Mouse (Mus musculus) kidney, embryonic 14.5 days (tissue): ENCODE results near the gene Sbk2. TPM values are rescaled to one million over a fixed set of nuclear protein-coding genes. Genes with fewer than 3 reads are reported as not detected.
A peak's percentile ranks its signal among the peaks of the same experiment; 100 is the strongest.

Source experiments
- ATAC-seq: fragments of 200-750 bp; cut with Nextera tagmentation; 2 replicates; pipeline ENCODE4 v1.8.0; 2017; ENCODE audit warnings: moderate number of reproducible peaks, mild to moderate bottlenecking, moderate TSS enrichment, moderate library complexity; ENCODE audit not compliant: low FRiP score, low TSS enrichment
- H3K27ac ChIP-seq: fragments of 300-500 bp; sonication (generic); 2 replicates; pipeline ENCODE4 v1.5.1; 2014; ENCODE audit warnings: low read depth, mild to moderate bottlenecking, low read length, moderate library complexity, mixed read lengths
- H3K27me3 ChIP-seq: fragments of 300-500 bp; sonication (generic); 2 replicates; pipeline ENCODE4 v1.6.1; 2014; ENCODE audit warnings: mild to moderate bottlenecking, low read length; ENCODE audit not compliant: control insufficient read depth, insufficient read depth
- H3K36me3 ChIP-seq: fragments of 300-500 bp; sonication (generic); 2 replicates; pipeline ENCODE4 v1.6.1; 2014; ENCODE audit warnings: low read length, mixed read lengths; ENCODE audit not compliant: control insufficient read depth, insufficient read depth
- H3K4me1 ChIP-seq: fragments of 300-500 bp; sonication (generic); 2 replicates; pipeline ENCODE4 v1.6.1; 2014; ENCODE audit warnings: low read length, mixed read lengths; ENCODE audit not compliant: control insufficient read depth, insufficient read depth
- H3K4me2 ChIP-seq: fragments of 300-500 bp; sonication (generic); replicated peaks from 2 replicates; pipeline ENCODE4 v1.6.1; 2014; ENCODE audit warnings: low read depth, mild to moderate bottlenecking, low read length
- H3K4me3 ChIP-seq: fragments of 300-500 bp; sonication (generic); 2 replicates; pipeline ENCODE4 v1.5.1; 2014; ENCODE audit warnings: mild to moderate bottlenecking, low read length
- H3K9ac ChIP-seq: fragments of 300-500 bp; sonication (generic); 2 replicates; pipeline ENCODE4 v1.6.1; 2014; ENCODE audit warnings: low read depth, mild to moderate bottlenecking, low read length, moderate library complexity
- H3K9me3 ChIP-seq: fragments of 300-500 bp; sonication (generic); 2 replicates; pipeline ENCODE4 v1.6.1; 2016; ENCODE audit warnings: low read length; ENCODE audit not compliant: control insufficient read depth
- WGBS: fragments of 180-500 bp; shearing (Covaris S2); extraction: QIAGEN DNeasy Blood & Tissue Kit; methylation state at CpG from one replicate; pipeline ENCODE4 v1.1.7; 2014; 5-methylcytosine and 5-hydroxymethylcytosine counted together
- polyA plus RNA-seq: library from polyadenylated mRNA; unstranded; fragments of >200 nt; fragmentation: Nextera tagmentation; extraction: Ambion mirVana; gene quantifications from 2 replicates; pipeline ENCODE4 v1.2.1, GENCODE M21; 2014

Sbk2 gene
- polyA plus RNA-seq, 1 experiment from 2014 or later: 0.43 TPM

- Histone ChIP-seq H3K4me1 (peaks cover 52% of the 10 kb centered on the region), H3K27ac (peak within 1 kb of the TSS; percentile 94), H3K9ac (peak within 1 kb of the TSS; percentile 40; the same call in 1 of the 2 replicates), H3K4me3 (no peak within 1 kb of the TSS), H3K4me2 (peak within 1 kb of the TSS; percentile 2; the same call in 1 of the 2 replicates), H3K36me3 (peaks cover 3% of the 10 kb centered on the region), H3K9me3 (no peaks in the 10 kb centered on the region), H3K27me3 (no peaks in the 10 kb centered on the region)
- 12% methylated on average over 5 of the region's 6 CpGs for WGBS
- ATAC-seq: peak; percentile 39
These were observed 38.5 kb downstream of the Sbk2 start, which contains the start of gene Ssc5d for GRCm38 (mm10) chr7:4925441-4926381. Ssc5d (plus strand) TSS chr7:4925785.

- Histone ChIP-seq H3K36me3 (peaks cover 11% of the 10 kb centered on the region), H3K9ac (peak overlapping the region; percentile 40; the same call in 1 of the 2 replicates), H3K4me1 (peaks cover 52% of the 10 kb centered on the region), H3K4me2 (no peak overlapping the region; the same call in 1 of the 2 replicates), H3K4me3 (no peak overlapping the region), H3K27me3 (no peaks in the 10 kb centered on the region), H3K27ac (peak overlapping the region; percentile 94), H3K9me3 (no peaks in the 10 kb centered on the region)
- WGBS: 8% methylated on average over 3 of the region's 4 CpGs
- ATAC-seq: peak; percentile 37
These were observed 39.3 kb downstream of the Sbk2 start for GRCm38 (mm10) chr7:4924891-4925301.

DNA sequence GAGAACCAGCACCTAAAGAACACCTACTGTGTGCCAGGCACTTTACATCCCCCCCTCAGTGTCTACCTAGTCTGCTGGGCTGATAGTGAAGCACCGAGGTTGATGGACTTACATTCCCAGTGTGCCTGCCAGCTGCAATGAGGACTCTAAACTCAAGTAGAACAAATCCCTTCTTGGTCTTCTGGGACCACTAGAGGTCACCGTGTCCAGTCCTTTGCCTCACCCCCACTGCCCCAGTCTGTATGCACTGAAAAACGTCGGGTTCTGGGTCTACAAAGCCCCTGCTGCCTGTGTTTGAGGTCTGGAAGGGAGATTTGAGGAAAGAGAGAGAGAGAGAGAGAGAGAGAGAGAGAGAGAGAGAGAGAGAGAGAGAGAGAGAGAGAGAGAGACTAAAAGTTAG is 39.7 kb downstream of the Sbk2 start:
- Histone ChIP-seq H3K36me3 (peaks cover 16% of the 10 kb centered on the region), H3K4me1 (peaks cover 52% of the 10 kb centered on the region), H3K9ac (peak overlapping the region; percentile 50), H3K9me3 (no peaks in the 10 kb centered on the region), H3K4me2 (peak overlapping the region; percentile 51; the same call in 1 of the 2 replicates), H3K27ac (peak overlapping the region; percentile 94), H3K27me3 (no peaks in the 10 kb centered on the region), H3K4me3 (no peak overlapping the region)
- WGBS: 3% methylated on average over 4 of the region's 4 CpGs
- no peak for ATAC-seq

- Histone ChIP-seq H3K9ac (peak overlapping the region; percentile 50), H3K4me1 (peaks cover 52% of the 10 kb centered on the region), H3K27ac (peak overlapping the region; percentile 94), H3K36me3 (peaks cover 23% of the 10 kb centered on the region), H3K4me2 (peak overlapping the region; percentile 51), H3K27me3 (no peaks in the 10 kb centered on the region), H3K9me3 (no peaks in the 10 kb centered on the region), H3K4me3 (peak overlapping the region; percentile 26)
- 4% methylated on average over 37 of the region's 37 CpGs for WGBS
- ATAC-seq: peak; percentile 0; the same call in 1 of the 2 replicates
These were observed 40.4 kb downstream of the Sbk2 start for GRCm38 (mm10) chr7:4923586-4924364.

GRCm38 (mm10) chr7:4922931-4923565 is 41.2 kb downstream of the Sbk2 start:
- no peaks in the 10 kb centered on the region for H3K27me3 ChIP-seq
- H3K36me3 ChIP-seq: peaks cover 30% of the 10 kb centered on the region
- H3K4me2 ChIP-seq: peak overlapping the region; percentile 51
- 0% methylated on average over 14 of the region's 14 CpGs for WGBS
- ATAC-seq: peak; percentile 11
- peaks cover 48% of the 10 kb centered on the region for H3K4me1 ChIP-seq
- no peaks in the 10 kb centered on the region for H3K9me3 ChIP-seq
- H3K4me3 ChIP-seq: peak overlapping the region; percentile 26
- H3K27ac ChIP-seq: peak overlapping the region; percentile 94
- peak overlapping the region; percentile 50; the same call in 1 of the 2 replicates for H3K9ac ChIP-seq

DNA sequence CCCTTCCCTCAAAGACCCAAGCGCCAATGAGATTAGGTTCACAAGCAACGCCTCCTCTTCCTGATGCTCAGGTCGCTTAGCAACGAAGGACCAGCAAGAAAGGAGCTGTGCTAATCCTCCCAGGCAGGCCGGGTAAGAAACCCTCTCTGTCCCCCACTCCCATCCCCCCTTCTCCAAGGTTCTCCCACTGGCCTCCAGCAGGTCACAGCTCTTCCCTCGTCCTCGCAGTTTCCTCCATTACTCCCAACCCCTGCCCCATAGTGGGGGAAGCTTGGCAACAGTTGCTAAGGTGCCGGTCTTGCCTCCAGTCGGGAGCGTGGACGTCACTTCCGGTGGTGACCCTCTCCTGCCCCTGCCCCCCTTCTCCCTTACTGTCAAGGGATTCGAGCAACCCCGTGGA is 41.7 kb downstream of the Sbk2 start:
- no peaks in the 10 kb centered on the region for H3K9me3 ChIP-seq
- WGBS: 1% methylated on average over 14 of the region's 14 CpGs
- ATAC-seq: peak; percentile 37
- H3K4me3 ChIP-seq: peak overlapping the region; percentile 26
- H3K9ac ChIP-seq: peak overlapping the region; percentile 50; the same call in 1 of the 2 replicates
- H3K4me1 ChIP-seq: peaks cover 47% of the 10 kb centered on the region
- H3K27ac ChIP-seq: peak overlapping the region; percentile 94; the same call in 1 of the 2 replicates
- H3K27me3 ChIP-seq: no peaks in the 10 kb centered on the region
- peak overlapping the region; percentile 51 for H3K4me2 ChIP-seq
- H3K36me3 ChIP-seq: peaks cover 32% of the 10 kb centered on the region

GRCm38 (mm10) chr7:4921824-4922482 is 42.3 kb downstream of the Sbk2 start, which contains the start of gene Nat14:
Nat14 (plus strand) TSS chr7:4922028.
- peaks cover 46% of the 10 kb centered on the region for H3K4me1 ChIP-seq
- H3K9me3 ChIP-seq: no peaks in the 10 kb centered on the region
- H3K4me2 ChIP-seq: peak within 1 kb of the TSS; percentile 51
- WGBS: 37% methylated on average over 8 of the region's 8 CpGs
- peaks cover 32% of the 10 kb centered on the region for H3K36me3 ChIP-seq
- no peak for ATAC-seq
- peak within 1 kb of the TSS; percentile 50; the same call in 1 of the 2 replicates for H3K9ac ChIP-seq
- H3K4me3 ChIP-seq: peak within 1 kb of the TSS; percentile 26
- H3K27ac ChIP-seq: peak within 1 kb of the TSS; percentile 94
- H3K27me3 ChIP-seq: no peaks in the 10 kb centered on the region
